In the genomic region with DNA sequence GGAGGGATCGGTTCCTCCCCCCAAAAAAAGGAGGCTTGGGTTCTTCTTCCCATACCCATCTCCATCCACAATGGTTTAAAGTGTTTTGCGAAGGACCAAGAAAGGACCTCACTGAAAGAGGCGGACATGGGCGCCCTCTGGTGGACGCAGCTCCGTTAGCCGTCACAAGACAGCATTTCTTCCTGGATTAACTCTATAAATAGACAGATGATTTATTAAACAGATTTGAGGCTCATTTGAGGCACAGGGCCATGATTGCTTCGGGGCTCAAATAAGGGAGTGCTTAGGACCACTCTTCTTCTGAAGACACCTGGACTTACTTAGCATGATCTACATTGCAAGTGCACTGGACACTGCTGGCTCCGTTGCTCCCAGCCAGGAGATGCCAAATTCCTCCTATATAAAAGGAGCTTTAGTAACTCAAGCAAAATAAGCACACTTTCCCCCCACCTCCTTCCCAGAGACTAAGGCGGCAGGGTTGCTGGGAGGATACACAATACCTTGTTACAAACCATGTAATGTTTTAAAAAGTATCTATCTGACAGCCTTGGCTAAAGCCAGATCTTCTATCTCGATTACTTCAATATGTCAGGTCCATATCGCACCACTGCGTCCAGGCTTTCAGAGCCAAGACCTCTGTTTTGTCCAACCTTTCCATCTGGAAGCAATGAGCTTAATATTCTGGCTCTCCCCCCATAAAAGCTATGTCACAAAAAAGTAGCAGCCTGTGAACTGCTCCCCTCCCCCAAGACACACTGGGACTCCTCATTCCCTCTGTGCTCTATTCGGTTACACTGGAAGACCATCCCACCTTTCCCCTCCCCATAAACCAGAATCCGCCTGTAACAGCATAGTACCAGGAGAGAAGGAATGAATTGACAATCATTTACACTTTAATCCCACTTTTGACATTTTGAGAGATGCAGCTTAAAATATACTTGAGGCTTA, we compare ENCODE assay signal across 7 mouse cellular contexts. TPM values are rescaled to one million over a fixed set of nuclear protein-coding genes. Genes with fewer than 3 reads are reported as not detected.
DNase-seq lines count a peak whose midpoint lies in the region; ATAC-seq and TF ChIP-seq lines count a peak whose summit lies in the region.

No protein-coding gene starts in this region.

- H3K27me3 ChIP-seq in limb, embryonic 11.5 days (ENCODE audit: control insufficient read depth, insufficient read depth, low read length), result no peaks in the 10 kb centered on the region
- no peaks in the 10 kb centered on the region for H3K27me3 ChIP-seq in stomach, embryonic 14.5 days (ENCODE audit: control insufficient read depth, insufficient read depth, low read length)

- no peak for TF ChIP-seq POLR2A in cortical plate, adult 2 months (IDR thresholded peaks at IDR 0.05; ENCODE audit: extremely low read depth, insufficient read depth, low read length)

- H3K4me1 ChIP-seq in cortical plate, adult 2 months (ENCODE audit: control insufficient read depth, insufficient read depth, low read length), result no peaks in the 10 kb centered on the region
- H3K4me1 ChIP-seq in limb, embryonic 11.5 days (ENCODE audit: control insufficient read depth, insufficient read depth, low read length), result no peaks in the 10 kb centered on the region
- H3K4me1 ChIP-seq in stomach, embryonic 14.5 days (ENCODE audit: control insufficient read depth, insufficient read depth, low read length), result peaks cover 16% of the 10 kb centered on the region

- no peaks in the 10 kb centered on the region for H3K9me3 ChIP-seq in limb, embryonic 11.5 days (ENCODE audit: control insufficient read depth, low read length)
- no peaks in the 10 kb centered on the region for H3K9me3 ChIP-seq in stomach, embryonic 14.5 days (ENCODE audit: control insufficient read depth, low read depth, low read length)

- peak; percentile 83 for TF ChIP-seq CTCF in cortical plate, adult 2 months (IDR thresholded peaks at IDR 0.05; ENCODE audit: extremely low read depth, insufficient read depth, low read length)

- no peak overlapping the region for H3K4me2 ChIP-seq in limb, embryonic 11.5 days (ENCODE audit: low read depth, severe bottlenecking)
- no peak overlapping the region for H3K4me2 ChIP-seq in stomach, embryonic 14.5 days (replicated peaks; ENCODE audit: low read depth, low read length)

- peak; percentile 65; the same call in 1 of the 2 replicates for ATAC-seq in limb, embryonic 11.5 days (ENCODE audit: insufficient number of reproducible peaks, low FRiP score, low TSS enrichment, low read depth)
- ATAC-seq in stomach, embryonic 14.5 days (ENCODE audit: insufficient number of reproducible peaks, insufficient read depth, low FRiP score, low read depth), result peak; percentile 42; the same call in 1 of the 2 replicates

- H3K27ac ChIP-seq in cortical plate, adult 2 months (ENCODE audit: insufficient read depth, low read length), result no peak overlapping the region
- H3K27ac ChIP-seq in limb, embryonic 11.5 days (replicated peaks; ENCODE audit: low read depth, low read length), result no peak overlapping the region
- peak overlapping the region; percentile 68; the same call in 1 of the 2 replicates for H3K27ac ChIP-seq in stomach, embryonic 14.5 days (ENCODE audit: low read length)

- no peaks in the 10 kb centered on the region for H3K36me3 ChIP-seq in limb, embryonic 11.5 days (ENCODE audit: control insufficient read depth, insufficient read depth, low read length)
- H3K36me3 ChIP-seq in stomach, embryonic 14.5 days (ENCODE audit: control insufficient read depth, insufficient read depth, low read length), result no peaks in the 10 kb centered on the region

- H3K9ac ChIP-seq in limb, embryonic 11.5 days (ENCODE audit: low read length), result no peak overlapping the region
- H3K9ac ChIP-seq in stomach, embryonic 14.5 days (replicated peaks; ENCODE audit: low read depth, low read length), result no peak overlapping the region

- 14% methylated on average over 15 of the region's 15 CpGs for WGBS in limb, embryonic 11.5 days
- WGBS in stomach, embryonic 14.5 days, result 20% methylated on average over 15 of the region's 15 CpGs

- H3K4me3 ChIP-seq in cortical plate, adult 2 months (ENCODE audit: insufficient read depth, low read length), result no peak overlapping the region
- H3K4me3 ChIP-seq in limb, embryonic 11.5 days (ENCODE audit: low read depth, low read length), result no peak overlapping the region
- no peak overlapping the region for H3K4me3 ChIP-seq in stomach, embryonic 14.5 days (ENCODE audit: low read depth, low read length)

- DNase-seq in adrenal gland, adult 18-20 months (ENCODE audit: low spot score in 2 of 2), result peak; percentile 72 to 83
- peak; percentile 63 for DNase-seq in gastrocnemius, postnatal 25 days
- DNase-seq in kidney, adult 8-10 months, result peak; percentile 44 to 82
- peak; percentile 92 for DNase-seq in limb, embryonic 11.5 days (ENCODE audit: low spot score)
- peak; percentile 17 to 40 for DNase-seq in natural killer cell, adult 2 months (ENCODE audit: low spot score in 2 of 2)

RNA-seq across cellular contexts. Expression of gene Rdh14, which starts 47.8 kb away (rescaled TPM):
- 10 to 100 TPM; 29.1 to 35.1 TPM for total RNA-seq in adrenal gland, adult 18-20 months (2021)
- 31.5 and 32.6 TPM in 2 replicates for polyA plus RNA-seq in cortical plate, adult 2 months (2012; rRNA removed)
- total RNA-seq in gastrocnemius, postnatal 25 days (2021), result 10 to 100 TPM; 36.2 to 36.7 TPM
- polyA plus RNA-seq in limb, embryonic 11.5 days (2014; fragmentation: Nextera tagmentation; extraction: Ambion mirVana), result 31.6 and 34.4 TPM in 2 replicates
- 43.6 and 45.9 TPM in 2 replicates for polyA plus RNA-seq in stomach, embryonic 14.5 days (2014; fragmentation: Nextera tagmentation; extraction: Ambion mirVana)

Comparison
In these comparisons a context has a peak if more than half of its experiments do, and no peak if none do; other contexts are left out.
1. DNase-seq: peak in every context shown above with its lines; median percentile 92 in limb, embryonic 11.5 days; 78 in adrenal gland, adult 18-20 months; 63 in gastrocnemius, postnatal 25 days; 63 in kidney, adult 8-10 months; 28 in natural killer cell, adult 2 months.